Mouse (Mus musculus): ENCODE data around the gene Grik1. TPM values are rescaled to one million over a fixed set of nuclear protein-coding genes. Genes with fewer than 3 reads are reported as not detected.
A peak's percentile ranks its signal among the peaks of the same experiment; 100 is the strongest.

Gene Grik1
- polyA plus RNA-seq, 1 experiment from 2014 or later, result 3.2 TPM

DNA sequence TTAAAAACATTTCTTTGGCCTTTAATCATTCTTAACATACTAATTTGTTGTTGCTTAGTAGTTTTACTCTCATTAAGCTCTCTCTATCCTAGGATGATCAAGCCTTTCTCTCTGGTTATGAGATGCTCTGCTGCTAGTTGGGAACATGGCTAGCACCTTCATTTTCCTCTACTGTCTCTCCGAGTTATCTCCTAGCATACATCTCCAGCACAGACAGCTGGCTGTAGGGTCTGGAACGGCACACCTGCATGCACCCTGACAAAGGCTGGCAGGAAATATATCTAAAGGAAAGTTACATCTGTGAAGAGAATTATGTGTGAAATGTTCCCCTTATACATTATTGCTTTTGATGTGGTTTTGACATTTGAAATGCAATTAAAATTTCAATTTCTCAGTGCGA is 42.5 kb downstream of the Grik1 start:
- DNase-seq (ENCODE audit: low spot score) (no peak), ATAC-seq (ENCODE audit: insufficient read depth, low FRiP score, low TSS enrichment) (no peak)
- Histone ChIP-seq H3K4me2 (ENCODE audit: low read depth) (no peak overlapping the region), H3K27ac (ENCODE audit: low read depth, low read length) (no peak overlapping the region), H3K9me3 (ENCODE audit: control insufficient read depth, low read length) (no peaks in the 10 kb centered on the region), H3K27me3 (ENCODE audit: control insufficient read depth, insufficient read depth, low read length) (no peaks in the 10 kb centered on the region), H3K9ac (ENCODE audit: low read length) (no peak overlapping the region), H3K4me3 (ENCODE audit: low read depth, low read length) (no peak overlapping the region), H3K4me1 (ENCODE audit: control insufficient read depth, insufficient read depth, low read length) (no peaks in the 10 kb centered on the region), H3K36me3 (ENCODE audit: control insufficient read depth, insufficient read depth, low read length) (no peaks in the 10 kb centered on the region)
- WGBS, result 93% methylated on average over 3 of the region's 3 CpGs

DNA sequence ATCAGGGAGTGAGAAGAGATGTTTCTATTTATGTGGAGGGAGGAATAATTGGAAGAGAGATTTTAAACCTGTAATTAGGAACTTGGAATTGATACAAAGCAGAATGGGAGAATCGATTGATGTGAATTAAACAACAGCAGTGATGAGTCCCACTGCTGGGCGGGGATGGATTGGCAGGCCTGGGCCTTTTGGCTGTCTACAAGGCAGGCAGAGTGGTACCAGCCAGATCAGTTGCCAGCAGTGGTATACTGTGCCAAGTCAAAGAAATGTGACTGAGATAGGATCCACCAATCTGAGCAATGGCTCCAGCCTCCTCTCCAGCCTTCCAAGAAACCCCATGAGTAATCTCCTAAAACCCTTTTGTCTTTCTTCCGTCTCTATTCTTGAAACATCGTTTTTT is 45.4 kb downstream of the Grik1 start:
- Histone ChIP-seq H3K27me3 (ENCODE audit: control insufficient read depth, insufficient read depth, low read length) (no peaks in the 10 kb centered on the region), H3K4me3 (ENCODE audit: low read depth, low read length) (no peak overlapping the region), H3K9me3 (ENCODE audit: control insufficient read depth, low read length) (no peaks in the 10 kb centered on the region), H3K9ac (ENCODE audit: low read length) (no peak overlapping the region), H3K27ac (ENCODE audit: low read depth, low read length) (no peak overlapping the region), H3K36me3 (ENCODE audit: control insufficient read depth, insufficient read depth, low read length) (no peaks in the 10 kb centered on the region), H3K4me2 (ENCODE audit: low read depth) (no peak overlapping the region), H3K4me1 (ENCODE audit: control insufficient read depth, insufficient read depth, low read length) (no peaks in the 10 kb centered on the region)
- 89% methylated on average over 4 of the region's 4 CpGs for WGBS
- DNase-seq (ENCODE audit: low spot score) (no peak), ATAC-seq (ENCODE audit: insufficient read depth, low FRiP score, low TSS enrichment) (no peak)

DNA sequence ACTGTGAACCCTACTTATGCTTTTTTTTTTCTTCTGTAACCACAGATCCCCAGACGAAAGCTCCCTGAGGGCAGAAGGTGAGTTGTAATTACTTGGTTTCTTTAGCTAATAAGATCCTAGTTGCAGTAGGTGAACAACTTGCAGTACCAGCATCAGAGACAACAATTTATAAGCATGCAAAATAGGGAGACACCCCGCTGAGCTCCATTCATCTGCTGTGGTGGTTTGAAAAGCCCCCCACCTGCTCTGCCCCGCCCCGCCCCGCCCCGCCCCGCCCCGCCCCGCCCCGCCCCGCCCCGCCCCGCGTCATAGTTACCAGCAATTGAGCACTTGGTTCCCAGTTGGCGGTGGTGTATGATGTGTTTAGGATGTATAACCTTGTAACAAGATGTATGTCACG is 64.4 kb downstream of the Grik1 start:
- H3K27ac ChIP-seq (ENCODE audit: low read depth, low read length), result no peak overlapping the region

GRCm38 (mm10) chr16:88221932-88222331 is 68.1 kb downstream of the Grik1 start:
- no peak for ATAC-seq (ENCODE audit: insufficient read depth, low FRiP score, low TSS enrichment)
- WGBS, result 83% methylated on average over 3 of the region's 3 CpGs

More for the DNA sequence above, 64.4 kb downstream of the Grik1 start:
- no peaks in the 10 kb centered on the region for H3K9me3 ChIP-seq (ENCODE audit: control insufficient read depth, low read length)
- DNase-seq (ENCODE audit: low spot score) (no peak), ATAC-seq (ENCODE audit: insufficient read depth, low FRiP score, low TSS enrichment) (no peak)
- no peaks in the 10 kb centered on the region for H3K36me3 ChIP-seq (ENCODE audit: control insufficient read depth, insufficient read depth, low read length)
- H3K4me1 ChIP-seq (ENCODE audit: control insufficient read depth, insufficient read depth, low read length), result no peaks in the 10 kb centered on the region
- no peaks in the 10 kb centered on the region for H3K27me3 ChIP-seq (ENCODE audit: control insufficient read depth, insufficient read depth, low read length)
- H3K4me2 ChIP-seq (ENCODE audit: low read depth), result no peak overlapping the region
- H3K9ac ChIP-seq (ENCODE audit: low read length), result no peak overlapping the region
- H3K4me3 ChIP-seq (ENCODE audit: low read depth, low read length), result no peak overlapping the region
- 28% methylated on average over 16 of the region's 16 CpGs for WGBS

GRCm38 (mm10) chr16:88212531-88212930 is 77.5 kb downstream of the Grik1 start:
- Histone ChIP-seq H3K27ac (ENCODE audit: low read depth, low read length) (no peak overlapping the region), H3K27me3 (ENCODE audit: control insufficient read depth, insufficient read depth, low read length) (no peaks in the 10 kb centered on the region), H3K9ac (ENCODE audit: low read length) (no peak overlapping the region), H3K4me1 (ENCODE audit: control insufficient read depth, insufficient read depth, low read length) (no peaks in the 10 kb centered on the region), H3K9me3 (ENCODE audit: control insufficient read depth, low read length) (no peaks in the 10 kb centered on the region), H3K4me3 (ENCODE audit: low read depth, low read length) (no peak overlapping the region), H3K4me2 (ENCODE audit: low read depth) (no peak overlapping the region), H3K36me3 (ENCODE audit: control insufficient read depth, insufficient read depth, low read length) (no peaks in the 10 kb centered on the region)
- 82% methylated on average over 5 of the region's 5 CpGs for WGBS
- DNase-seq (ENCODE audit: low spot score) (no peak), ATAC-seq (ENCODE audit: insufficient read depth, low FRiP score, low TSS enrichment) (no peak)

More at GRCm38 (mm10) chr16:88221932-88222331, 68.1 kb downstream of the Grik1 start:
- no peak overlapping the region for H3K27ac ChIP-seq (ENCODE audit: low read depth, low read length)
- H3K9me3 ChIP-seq (ENCODE audit: control insufficient read depth, low read length), result no peaks in the 10 kb centered on the region
- H3K4me3 ChIP-seq (ENCODE audit: low read depth, low read length), result no peak overlapping the region
- H3K9ac ChIP-seq (ENCODE audit: low read length), result no peak overlapping the region
- H3K36me3 ChIP-seq (ENCODE audit: control insufficient read depth, insufficient read depth, low read length), result no peaks in the 10 kb centered on the region
- H3K4me1 ChIP-seq (ENCODE audit: control insufficient read depth, insufficient read depth, low read length), result no peaks in the 10 kb centered on the region
- H3K4me2 ChIP-seq (ENCODE audit: low read depth), result no peak overlapping the region
- DNase-seq (ENCODE audit: low spot score), result no peak
- no peaks in the 10 kb centered on the region for H3K27me3 ChIP-seq (ENCODE audit: control insufficient read depth, insufficient read depth, low read length)

DNA sequence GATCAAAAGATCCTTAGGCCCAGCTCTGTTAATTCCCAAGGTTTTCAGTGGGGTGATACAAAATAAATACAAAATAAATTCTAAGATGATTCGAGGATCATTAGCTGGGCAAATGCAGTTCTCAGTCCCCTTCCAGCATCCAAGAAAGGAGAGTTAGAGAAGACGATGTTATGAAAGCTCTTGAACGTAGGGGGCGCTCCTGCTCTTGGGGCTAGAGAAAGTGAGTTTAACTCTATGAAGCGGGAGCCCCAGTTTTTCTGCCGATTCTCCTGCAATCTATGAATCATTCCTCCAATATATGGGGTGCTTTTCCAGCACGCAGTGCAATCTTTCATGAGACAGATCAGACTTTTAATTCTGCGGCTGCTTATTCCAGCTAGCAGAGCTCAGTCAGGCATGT is 78.2 kb downstream of the Grik1 start:
- 66% methylated on average over 8 of the region's 8 CpGs for WGBS
- Histone ChIP-seq H3K4me3 (ENCODE audit: low read depth, low read length) (no peak overlapping the region), H3K36me3 (ENCODE audit: control insufficient read depth, insufficient read depth, low read length) (no peaks in the 10 kb centered on the region), H3K27me3 (ENCODE audit: control insufficient read depth, insufficient read depth, low read length) (no peaks in the 10 kb centered on the region), H3K4me1 (ENCODE audit: control insufficient read depth, insufficient read depth, low read length) (no peaks in the 10 kb centered on the region), H3K27ac (ENCODE audit: low read depth, low read length) (no peak overlapping the region), H3K9me3 (ENCODE audit: control insufficient read depth, low read length) (no peaks in the 10 kb centered on the region), H3K4me2 (ENCODE audit: low read depth) (no peak overlapping the region), H3K9ac (ENCODE audit: low read length) (no peak overlapping the region)
- DNase-seq (ENCODE audit: low spot score) (no peak), ATAC-seq (ENCODE audit: insufficient read depth, low FRiP score, low TSS enrichment) (no peak)

- no peaks in the 10 kb centered on the region for H3K4me1 ChIP-seq (ENCODE audit: control insufficient read depth, insufficient read depth, low read length)
- no peak overlapping the region for H3K4me2 ChIP-seq (ENCODE audit: low read depth)
- ATAC-seq (ENCODE audit: insufficient read depth, low FRiP score, low TSS enrichment) (peak; percentile 69; the same call in 1 of the 2 replicates), DNase-seq (ENCODE audit: low spot score) (peak; percentile 72)
- H3K36me3 ChIP-seq (ENCODE audit: control insufficient read depth, insufficient read depth, low read length), result no peaks in the 10 kb centered on the region
- H3K4me3 ChIP-seq (ENCODE audit: low read depth, low read length), result no peak overlapping the region
- H3K9me3 ChIP-seq (ENCODE audit: control insufficient read depth, low read length), result no peaks in the 10 kb centered on the region
- H3K27me3 ChIP-seq (ENCODE audit: control insufficient read depth, insufficient read depth, low read length), result no peaks in the 10 kb centered on the region
- H3K9ac ChIP-seq (ENCODE audit: low read length), result no peak overlapping the region
- no peak overlapping the region for H3K27ac ChIP-seq (ENCODE audit: low read depth, low read length)
- 12% methylated on average over 5 of the region's 5 CpGs for WGBS
Measured at GRCm38 (mm10) chr16:88204400-88204799, 85.7 kb downstream of the Grik1 start.

- Histone ChIP-seq H3K27ac (ENCODE audit: low read depth, low read length) (no peak overlapping the region), H3K27me3 (ENCODE audit: control insufficient read depth, insufficient read depth, low read length) (no peaks in the 10 kb centered on the region), H3K9me3 (ENCODE audit: control insufficient read depth, low read length) (no peaks in the 10 kb centered on the region), H3K4me1 (ENCODE audit: control insufficient read depth, insufficient read depth, low read length) (no peaks in the 10 kb centered on the region), H3K4me3 (ENCODE audit: low read depth, low read length) (no peak overlapping the region), H3K4me2 (ENCODE audit: low read depth) (no peak overlapping the region), H3K9ac (ENCODE audit: low read length) (no peak overlapping the region), H3K36me3 (ENCODE audit: control insufficient read depth, insufficient read depth, low read length) (no peaks in the 10 kb centered on the region)
- ATAC-seq (ENCODE audit: insufficient read depth, low FRiP score, low TSS enrichment), result no peak
- WGBS, result 72% methylated on average over 6 of the region's 6 CpGs
- DNase-seq (ENCODE audit: low spot score), result no peak
Measured at GRCm38 (mm10) chr16:88203985-88204384, 86.1 kb downstream of the Grik1 start.

DNA sequence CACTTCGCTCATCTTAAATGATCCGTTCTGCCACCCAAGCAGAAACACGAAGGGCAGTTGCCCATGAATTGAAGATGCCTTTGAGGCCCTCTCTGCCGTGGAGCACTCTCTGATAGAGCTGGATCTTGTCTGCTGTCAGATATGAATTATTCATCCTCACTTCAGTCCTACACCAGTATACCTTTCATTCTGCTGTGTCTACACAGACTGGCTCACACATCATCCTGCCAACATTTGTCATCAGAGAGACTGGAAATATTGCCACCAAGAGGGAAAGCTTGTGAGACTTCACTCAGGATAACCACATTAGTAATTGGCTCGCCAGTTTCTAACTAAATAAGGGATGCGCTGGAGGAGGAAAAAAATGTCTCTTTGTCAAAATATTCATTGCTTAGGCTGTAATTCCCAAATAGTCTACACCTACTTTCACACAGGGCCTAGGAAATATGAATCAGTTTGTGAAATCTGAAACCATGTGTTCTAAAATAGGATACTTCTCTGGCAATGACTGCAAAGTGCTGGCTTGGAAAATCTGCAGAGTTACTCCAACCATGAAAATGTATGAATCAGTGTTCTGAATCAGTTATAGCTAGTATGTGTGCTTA is 102.5 kb downstream of the Grik1 start:
- no peaks in the 10 kb centered on the region for H3K27me3 ChIP-seq (ENCODE audit: control insufficient read depth, insufficient read depth, low read length)
- no peak overlapping the region for H3K4me3 ChIP-seq (ENCODE audit: low read depth, low read length)
- no peak for ATAC-seq (ENCODE audit: insufficient read depth, low FRiP score, low TSS enrichment)
- no peaks in the 10 kb centered on the region for H3K9me3 ChIP-seq (ENCODE audit: control insufficient read depth, low read length)
- no peak overlapping the region for H3K27ac ChIP-seq (ENCODE audit: low read depth, low read length)
- H3K36me3 ChIP-seq (ENCODE audit: control insufficient read depth, insufficient read depth, low read length), result no peaks in the 10 kb centered on the region
- no peak for DNase-seq (ENCODE audit: low spot score)
- H3K4me1 ChIP-seq (ENCODE audit: control insufficient read depth, insufficient read depth, low read length), result no peaks in the 10 kb centered on the region
- no peak overlapping the region for H3K9ac ChIP-seq (ENCODE audit: low read length)
- WGBS, result 77% methylated on average over 6 of the region's 6 CpGs
- H3K4me2 ChIP-seq (ENCODE audit: low read depth), result no peak overlapping the region
